Mouse (Mus musculus): Measurements from ENCODE around the gene Hoxd3.

GRCm38 (mm10) chr2:74680561-74681398, 30.9 kb upstream of the Hoxd3 start:
- TF ChIP-seq MYB (IDR thresholded peaks at IDR 0.05; ENCODE audit: low read depth, low read length) = no peak
- TF ChIP-seq USF1 (IDR thresholded peaks at IDR 0.05; ENCODE audit: low read depth, low read length) = no peak
- TF ChIP-seq CTCF (IDR thresholded peaks at IDR 0.05 in 2 of 3, conservative IDR thresholded peaks at IDR 0.05 in 1 of 3; ENCODE audit: control insufficient read depth in 1 of 3, insufficient read depth in 1 of 3, low read depth in 2 of 3, low read length in 3 of 3, poor library complexity in 1 of 3, severe bottlenecking in 1 of 3) = no peak
- TF ChIP-seq KAT2A (conservative IDR thresholded peaks at IDR 0.05; ENCODE audit: low read depth, low read length) = no peak
- TF ChIP-seq ZNF384 (IDR thresholded peaks at IDR 0.05; ENCODE audit: low read depth, low read length) = no peak
- TF ChIP-seq MAX (IDR thresholded peaks at IDR 0.05; ENCODE audit: low read length) = no peak
- TF ChIP-seq UBTF (IDR thresholded peaks at IDR 0.05; ENCODE audit: borderline replicate concordance, insufficient read depth, low read depth, low read length) = no peak
- no peak for TF ChIP-seq SIN3A (IDR thresholded peaks at IDR 0.05; ENCODE audit: low read length)
- no peak for TF ChIP-seq ZC3H11A (IDR thresholded peaks at IDR 0.05; ENCODE audit: low read depth, low read length)
